Mouse (Mus musculus): Measurements from ENCODE around the gene Ltbp1.
"Not testable (repeated sequence)": the region's sequence is repeated elsewhere in the genome, so short reads cannot be mapped to it uniquely, and the experiment has no call there.

Gene Ltbp1

GRCm38 (mm10) chr17:75115594-75115993 is 110.2 kb downstream of the Ltbp1 start:
- DNase-seq (ENCODE audit: low spot score) = no peak

DNA sequence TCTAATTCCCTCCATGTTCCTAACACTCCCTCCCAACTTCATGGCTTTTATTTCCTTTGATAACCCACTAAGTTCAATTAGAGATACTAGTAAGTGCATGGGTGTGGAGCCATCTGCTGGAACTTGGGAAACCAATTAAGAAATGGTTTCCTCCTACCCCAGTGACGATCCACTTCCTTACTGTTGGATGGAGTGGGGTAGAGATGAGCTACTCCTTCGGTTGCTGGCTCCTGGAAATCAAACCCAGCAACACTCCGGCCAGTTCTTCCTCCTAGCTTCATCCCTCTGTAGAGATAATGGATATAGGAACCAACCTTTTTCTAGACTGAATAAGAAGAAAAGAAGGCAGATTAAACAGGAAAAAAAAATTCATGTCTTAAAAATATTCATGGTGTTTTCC is 113.5 kb downstream of the Ltbp1 start:
- DNase-seq (ENCODE audit: low spot score) = no peak

DNA sequence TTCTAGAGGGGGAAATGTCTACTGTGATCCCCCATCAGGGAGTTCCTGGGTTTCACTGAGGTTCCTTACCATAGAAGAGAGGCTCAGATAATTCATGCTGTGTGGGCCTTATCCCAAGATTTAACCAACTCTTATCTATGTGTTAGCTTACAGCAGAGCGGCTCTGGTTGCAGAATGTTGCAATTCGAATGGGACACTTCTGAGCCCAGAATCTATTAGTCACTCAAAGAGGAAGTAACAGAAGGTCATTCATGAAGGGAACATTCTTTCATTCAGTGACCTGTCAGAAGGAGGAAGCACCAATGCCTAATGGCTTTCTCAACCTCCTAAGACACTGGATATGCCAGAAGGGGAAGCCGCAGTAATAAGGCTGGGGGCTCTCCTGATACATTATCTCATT is 114.1 kb downstream of the Ltbp1 start:
- no peak for DNase-seq (ENCODE audit: low spot score)

GRCm38 (mm10) chr17:75120071-75120470 is 114.7 kb downstream of the Ltbp1 start:
- no peak for DNase-seq (ENCODE audit: low spot score)

GRCm38 (mm10) chr17:75122584-75123282 is 117.4 kb downstream of the Ltbp1 start:
- no peak for DNase-seq (ENCODE audit: low spot score)

GRCm38 (mm10) chr17:75128337-75128935 is 123.1 kb downstream of the Ltbp1 start:
- peak; percentile 53 for DNase-seq (ENCODE audit: low spot score)

- DNase-seq (ENCODE audit: low spot score) = no peak
These were observed 128.6 kb downstream of the Ltbp1 start for GRCm38 (mm10) chr17:75133983-75134382.

- no peak for DNase-seq (ENCODE audit: low spot score)
These were observed 134.4 kb downstream of the Ltbp1 start for GRCm38 (mm10) chr17:75139731-75140130.

DNA sequence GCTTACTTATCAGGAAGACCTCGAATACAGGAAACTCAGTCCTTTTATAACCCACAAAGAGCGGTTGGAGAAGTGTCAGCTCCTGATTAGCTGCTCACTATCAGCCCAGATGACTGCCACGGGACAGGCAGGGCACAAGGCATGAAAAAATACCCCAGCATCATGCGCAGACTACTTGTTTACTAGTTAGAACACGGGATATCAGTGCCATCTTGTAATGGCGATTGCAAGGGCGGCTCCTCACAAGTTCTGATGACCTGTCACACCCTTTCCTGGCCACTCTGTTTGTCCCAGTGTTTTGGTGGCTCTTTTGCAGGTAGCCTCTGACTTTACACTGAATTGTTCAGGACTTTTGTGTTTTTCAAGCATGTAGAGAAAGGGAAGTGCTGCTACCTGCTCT is 137.5 kb downstream of the Ltbp1 start:
- not testable (repeated sequence) for DNase-seq (ENCODE audit: low spot score)

- DNase-seq (ENCODE audit: low spot score) = no peak
These were observed 138.6 kb downstream of the Ltbp1 start for GRCm38 (mm10) chr17:75143927-75144326.

- no peak for DNase-seq (ENCODE audit: low spot score)
These were observed 141.8 kb downstream of the Ltbp1 start for GRCm38 (mm10) chr17:75147218-75147617.

DNA sequence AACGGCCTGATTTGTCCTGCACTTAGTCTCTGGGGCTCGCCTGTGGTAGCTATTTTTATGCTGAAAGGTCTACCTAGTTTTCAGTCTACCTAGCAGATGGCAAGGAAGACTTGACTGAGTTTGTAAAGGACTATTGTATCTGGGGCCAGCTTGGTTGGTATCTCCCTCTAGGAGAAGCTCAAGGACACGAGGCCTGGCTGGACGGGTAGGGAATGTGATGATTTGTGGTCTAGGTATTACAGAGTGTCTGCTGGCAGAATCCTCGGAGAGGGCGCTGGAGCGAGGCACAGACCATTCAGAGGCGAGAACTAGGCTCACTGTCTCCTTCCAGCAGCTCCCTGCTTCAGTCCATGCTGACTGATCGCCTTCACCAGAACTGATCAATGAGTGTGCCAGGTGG is 146.4 kb downstream of the Ltbp1 start:
- no peak for DNase-seq (ENCODE audit: low spot score)

DNA sequence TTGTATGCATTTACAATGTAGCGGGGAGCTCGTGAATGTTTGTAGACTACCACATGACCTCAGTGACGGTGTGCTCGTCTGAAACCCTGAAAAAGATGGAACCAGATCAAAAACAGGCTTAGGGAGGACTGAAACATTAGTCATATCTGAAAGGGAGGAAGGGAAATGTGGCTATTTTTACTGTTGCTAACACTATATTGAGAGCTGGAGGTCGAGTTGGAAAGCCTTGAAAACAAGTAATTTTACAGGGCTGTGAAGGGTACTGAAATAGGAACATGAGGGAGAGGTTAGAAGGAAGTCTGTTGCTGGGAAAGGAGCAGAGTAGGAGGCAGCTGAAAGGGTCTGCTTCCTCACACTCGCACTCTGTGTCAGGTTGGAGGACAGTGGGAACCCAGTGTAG is 147.7 kb downstream of the Ltbp1 start:
- no peak for DNase-seq (ENCODE audit: low spot score)

DNA sequence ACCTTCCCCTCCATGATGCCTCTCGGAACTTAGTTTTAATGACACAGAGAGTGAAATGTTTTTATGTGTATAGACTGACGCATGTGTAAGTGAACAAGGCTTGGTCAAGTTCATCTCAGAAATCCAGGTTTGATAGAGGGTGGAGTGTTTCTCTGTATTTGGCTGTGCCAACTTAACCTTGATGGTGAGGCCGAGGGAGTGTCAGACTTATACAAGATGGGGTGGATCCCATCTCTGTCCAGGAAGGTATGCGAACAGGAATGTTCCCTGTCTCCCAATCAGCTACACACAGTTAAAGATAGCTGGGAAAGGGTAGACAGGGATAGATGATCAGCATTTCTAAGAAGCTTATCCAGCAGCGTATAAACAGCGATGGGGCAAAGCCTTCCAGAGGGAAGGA is 153.0 kb downstream of the Ltbp1 start:
- DNase-seq (ENCODE audit: low spot score) = no peak

DNA sequence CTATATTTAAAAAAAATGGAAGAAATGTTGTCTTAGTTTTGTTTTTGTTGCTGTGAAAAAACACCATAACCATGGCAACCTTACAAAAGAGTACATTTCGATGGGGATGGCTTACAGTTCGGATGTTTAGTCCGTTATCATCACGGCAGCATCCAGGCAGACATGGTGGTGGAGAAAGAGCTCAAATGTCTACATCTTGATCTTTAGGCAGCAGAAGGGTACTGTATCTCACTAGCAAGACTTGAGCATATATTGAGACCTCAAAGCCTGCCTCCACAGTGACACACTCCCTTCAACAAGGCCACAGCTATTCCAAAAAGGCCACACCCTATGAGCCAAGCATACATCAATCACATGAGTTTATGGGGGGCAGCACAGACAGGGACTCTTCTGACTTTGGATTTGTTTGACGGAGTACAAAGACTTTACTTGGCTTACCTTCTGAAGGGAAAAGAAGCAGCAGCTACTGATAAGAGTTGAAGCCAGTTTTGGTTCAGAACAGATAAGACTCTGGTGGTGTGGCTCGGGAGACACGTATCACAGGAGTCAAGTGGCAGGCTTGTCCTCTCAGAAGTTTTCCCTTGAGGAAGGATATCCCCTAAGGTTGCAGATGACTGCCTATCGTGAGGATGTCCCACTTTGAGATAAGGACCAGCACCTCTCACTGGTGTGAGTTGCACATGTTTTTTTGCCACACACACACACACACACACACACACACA is 153.9 kb downstream of the Ltbp1 start:
- no peak for DNase-seq (ENCODE audit: low spot score)

GRCm38 (mm10) chr17:75161062-75161461 is 155.7 kb downstream of the Ltbp1 start:
- no peak for DNase-seq (ENCODE audit: low spot score)

DNA sequence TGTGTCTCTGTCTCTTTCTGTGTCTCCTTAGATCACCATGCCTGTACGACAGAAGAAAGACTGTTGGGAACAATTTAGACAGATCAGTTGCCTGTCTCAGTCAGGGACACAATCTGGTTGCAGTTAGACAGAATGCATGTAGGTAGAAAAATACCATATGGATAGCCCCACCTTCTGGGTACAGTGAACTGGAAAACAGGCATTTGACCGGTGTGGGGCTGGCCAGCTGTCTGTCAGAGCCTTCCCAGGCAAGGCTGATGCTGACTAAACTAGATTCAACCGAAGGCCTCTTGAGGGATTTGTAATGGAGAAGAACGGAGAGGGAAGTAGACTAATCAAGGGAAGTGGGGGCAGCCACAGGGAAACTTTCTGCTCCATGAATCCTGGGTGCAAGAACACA is 156.6 kb downstream of the Ltbp1 start:
- no peak for DNase-seq (ENCODE audit: low spot score)

GRCm38 (mm10) chr17:75164566-75164965 is 159.2 kb downstream of the Ltbp1 start:
- no peak for DNase-seq (ENCODE audit: low spot score)

DNA sequence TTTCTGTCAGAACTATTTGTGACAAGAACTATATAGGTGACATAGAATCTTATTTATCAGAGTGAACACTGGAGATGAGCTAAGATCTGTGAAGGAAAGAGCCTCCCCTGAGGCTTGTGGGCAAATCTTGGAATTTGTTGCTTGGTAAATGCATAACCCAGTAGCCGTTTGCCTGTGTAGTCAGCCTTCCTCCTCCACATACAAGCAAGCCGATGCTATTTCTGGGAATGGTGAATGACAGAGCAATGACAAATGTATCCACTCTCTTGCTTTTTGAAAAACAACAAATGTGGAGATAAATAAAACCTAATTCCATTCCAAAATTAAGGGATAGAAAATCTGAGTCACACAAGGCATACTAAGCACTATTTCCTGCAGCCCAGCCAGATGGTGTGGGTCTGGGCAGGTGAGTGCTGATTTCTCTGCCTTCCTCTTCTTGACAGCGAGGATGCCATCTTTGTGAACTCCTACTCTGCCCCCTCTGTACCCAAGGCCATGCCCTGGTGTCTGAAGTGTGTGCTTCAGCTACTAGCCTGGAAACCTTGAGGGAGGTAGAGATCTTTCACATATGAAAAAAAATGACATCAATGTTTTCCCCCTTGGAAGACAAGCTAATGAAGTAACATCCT is 163.3 kb downstream of the Ltbp1 start:
- no peak for DNase-seq (ENCODE audit: low spot score)

- no peak for DNase-seq (ENCODE audit: low spot score)
These were observed 166.3 kb downstream of the Ltbp1 start for GRCm38 (mm10) chr17:75171659-75172058.

DNA sequence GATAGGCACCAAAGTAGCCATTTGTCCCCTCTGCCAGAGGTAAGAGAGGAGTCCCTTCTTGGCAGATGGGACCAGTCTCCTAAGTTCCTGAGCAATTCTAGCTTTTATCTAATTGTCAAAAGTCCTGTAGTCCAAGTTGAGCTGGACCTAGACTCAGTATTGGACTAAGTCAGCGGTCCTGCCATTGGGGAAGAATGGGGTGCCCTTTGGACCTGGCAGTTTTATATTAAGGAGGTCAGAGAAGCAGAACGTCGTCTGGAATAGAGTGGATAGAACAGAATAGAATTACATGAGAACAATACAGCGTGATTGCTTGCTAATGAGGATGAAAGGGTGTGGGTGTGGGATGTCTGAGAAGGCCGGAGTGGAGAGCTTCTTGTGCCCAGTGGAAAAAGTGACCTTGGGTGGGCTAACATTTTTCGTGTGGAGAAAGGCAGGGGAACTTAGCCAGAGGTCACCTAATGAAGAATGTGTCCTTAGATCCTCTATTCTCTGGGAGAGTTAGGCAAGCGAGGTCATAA is 167.4 kb downstream of the Ltbp1 start:
- no peak for DNase-seq (ENCODE audit: low spot score)

DNA sequence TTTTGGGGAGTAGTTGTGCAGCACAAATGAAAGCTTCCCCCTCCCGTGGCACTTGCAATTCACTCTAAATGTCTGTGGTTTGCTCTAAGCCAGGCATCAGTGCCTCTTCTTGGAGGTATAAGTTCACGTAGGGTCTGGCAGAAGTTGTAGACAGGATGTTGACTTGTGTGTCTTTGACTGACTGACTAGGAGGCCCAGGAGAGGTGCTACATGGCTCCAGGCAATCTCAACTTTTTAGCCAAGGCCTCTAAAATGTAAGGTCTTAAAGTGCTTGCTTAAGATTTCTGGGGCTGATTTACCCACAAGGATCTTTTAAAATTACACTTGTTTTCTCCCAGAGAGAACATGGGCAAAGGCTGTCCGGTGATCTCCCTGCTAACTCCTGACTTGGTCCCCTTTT is 169.1 kb downstream of the Ltbp1 start:
- DNase-seq (ENCODE audit: low spot score) = no peak
